Mouse (Mus musculus) layer of hippocampus, adult 2 months (tissue): ENCODE measurements around the gene 2310057M21Rik. TPM values are rescaled to one million over a fixed set of nuclear protein-coding genes. Genes with fewer than 3 reads are reported as not detected.
"Not testable (repeated sequence)": the region's sequence is repeated elsewhere in the genome, so short reads cannot be mapped to it uniquely, and the experiment has no call there.

Experiments used
- DNase-seq, 2 experiments: peaks; one replicate each; pipeline ENCODE4 v3.0.0; 2022; ENCODE audit warnings: low spot score in 2 of 2
- H3K27ac ChIP-seq: fragments of 200-600 bp; 2 replicates; pipeline ENCODE4 v1.8.1; 2022
- H3K4me3 ChIP-seq: fragments of 200-600 bp; 2 replicates; pipeline ENCODE4 v1.8.1; 2022; ENCODE audit warnings: mild to moderate bottlenecking
- CTCF ChIP-seq: fragments of 200-600 bp; conservative IDR thresholded peaks from 2 replicates; pipeline ENCODE4 v1.8.1; 2022; ENCODE audit warnings: antibody characterized with exemption, mild to moderate bottlenecking, moderate library complexity
- long read RNA-seq, 2 experiments: library from polyadenylated mRNA; stranded (forward); transcript quantifications; one replicate each; pipeline ENCODE4 v2.0.0; 2021; ENCODE audit warnings: borderline mapping rate in 2 of 2
- total RNA-seq, 2 experiments: library from RNA; stranded (reverse); gene quantifications; 2 replicates each; pipeline ENCODE4 v1.2.3; 2021

Gene 2310057M21Rik
- total RNA-seq = 10 to 100 TPM; 25.7 to 32.2 TPM
- long read RNA-seq, experiment 1, full-length matches to known transcripts = 11 of 16 reads
- long read RNA-seq, experiment 1, partial matches to known transcripts = 0 of 16 reads
- long read RNA-seq, experiment 1, other reads (novel, unspliced or antisense) = 5 of 16 reads
- long read RNA-seq, experiment 2, full-length matches to known transcripts = 12 of 19 reads
- long read RNA-seq, experiment 2, partial matches to known transcripts = 0 of 19 reads
- long read RNA-seq, experiment 2, other reads (novel, unspliced or antisense) = 7 of 19 reads

DNA sequence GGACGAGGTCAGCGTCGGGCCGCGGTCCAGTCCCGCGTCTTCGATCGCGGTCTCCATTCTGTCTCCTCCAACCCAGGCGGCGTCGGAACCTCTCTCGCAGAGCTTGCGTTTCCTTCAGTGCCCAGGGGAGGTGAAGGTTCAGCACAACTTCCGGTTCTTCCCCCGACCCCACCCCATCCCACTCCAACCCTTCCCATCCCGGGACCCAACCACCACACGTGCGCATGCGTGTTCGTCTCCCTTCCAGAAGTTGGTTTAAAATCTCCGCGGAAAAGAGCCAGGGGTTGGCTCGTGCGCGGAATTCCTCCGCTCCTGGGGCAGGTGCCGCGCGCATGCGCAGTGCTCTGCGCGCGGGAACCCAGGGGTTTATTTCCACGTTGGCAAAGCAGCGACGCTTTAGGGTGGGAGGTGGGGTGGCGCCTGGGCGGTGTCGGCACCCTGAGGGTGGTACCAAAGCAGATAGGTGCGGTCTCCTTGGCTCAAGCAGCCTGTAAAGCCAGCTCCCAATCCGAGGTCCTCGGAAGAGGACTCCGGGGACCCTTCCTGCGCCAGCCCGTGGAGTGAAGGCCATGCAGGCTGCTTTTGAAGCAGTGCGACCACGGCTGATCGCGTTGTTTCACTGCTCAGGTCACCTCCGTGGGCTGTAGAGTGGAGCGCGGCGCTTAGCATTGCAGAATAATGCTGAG is at the start of gene 2310057M21Rik:
2310057M21Rik (minus strand) TSS at position 145 of the 686 bp plus-strand sequence.
- no peak; the same call in 1 of the 2 replicates for TF ChIP-seq CTCF
- Histone ChIP-seq H3K4me3 (peak within 1 kb of the TSS; percentile 77), H3K27ac (peak within 1 kb of the TSS; percentile 96)
- peak; percentile 96 for DNase-seq

DNA sequence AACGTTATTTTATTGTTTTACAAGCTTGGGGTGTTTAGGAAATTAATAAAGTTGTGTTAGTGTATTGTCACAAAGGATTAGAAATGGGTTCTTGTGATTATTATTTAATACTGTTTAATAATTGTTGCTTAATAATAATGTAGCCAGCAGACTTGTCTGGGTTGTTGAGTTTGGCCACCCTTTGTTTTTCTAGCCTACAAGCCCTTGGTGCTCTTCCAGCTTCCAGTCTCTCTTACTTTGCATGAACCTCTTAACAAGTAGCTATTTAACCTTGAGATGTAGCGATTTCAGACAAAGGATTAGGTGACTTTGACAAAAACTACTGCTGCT is 49.3 kb upstream of the 2310057M21Rik start:
- Histone ChIP-seq H3K4me3 (peak overlapping the region; percentile 80), H3K27ac (no peak overlapping the region; the same call in 1 of the 2 replicates)
- no peak for TF ChIP-seq CTCF
- DNase-seq = no peak

DNA sequence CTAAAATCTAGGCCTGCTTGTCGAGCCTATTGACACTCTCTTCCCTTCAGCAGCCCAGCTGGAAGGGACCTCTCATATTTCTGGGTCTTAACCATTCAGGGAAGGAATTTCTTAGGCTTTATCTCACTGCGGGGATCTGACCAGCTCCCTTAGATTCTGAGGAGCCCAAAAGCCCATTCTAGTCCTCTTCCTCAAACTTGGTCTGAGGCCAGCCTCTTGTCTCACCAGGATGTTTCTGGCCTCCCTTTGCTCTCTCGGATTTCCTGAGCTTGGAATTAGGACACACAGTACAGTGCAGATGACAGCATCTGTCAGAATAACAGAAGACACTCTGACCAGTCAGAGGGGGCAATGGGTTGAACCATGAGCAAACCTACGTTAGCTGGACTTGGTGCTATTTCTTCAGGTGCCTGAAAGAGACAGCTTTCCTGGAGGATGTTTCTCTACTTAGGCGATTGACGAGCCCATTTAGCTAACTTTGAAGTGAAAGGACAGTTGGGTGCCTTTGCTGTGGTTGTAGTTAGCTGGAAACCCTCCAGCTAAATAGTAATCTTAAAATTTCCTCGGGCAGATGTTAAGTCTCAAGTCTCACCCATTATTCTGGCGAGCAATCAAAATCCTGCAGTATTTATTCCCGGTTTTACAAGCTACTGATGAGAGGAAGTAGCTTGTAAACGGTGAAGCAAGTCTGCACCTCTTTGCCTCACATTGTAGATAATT is 48.8 kb upstream of the 2310057M21Rik start:
- H3K27ac ChIP-seq = peak overlapping the region; percentile 92; the same call in 1 of the 2 replicates
- peak overlapping the region; percentile 80 for H3K4me3 ChIP-seq
- DNase-seq = no peak
- TF ChIP-seq CTCF = no peak

DNA sequence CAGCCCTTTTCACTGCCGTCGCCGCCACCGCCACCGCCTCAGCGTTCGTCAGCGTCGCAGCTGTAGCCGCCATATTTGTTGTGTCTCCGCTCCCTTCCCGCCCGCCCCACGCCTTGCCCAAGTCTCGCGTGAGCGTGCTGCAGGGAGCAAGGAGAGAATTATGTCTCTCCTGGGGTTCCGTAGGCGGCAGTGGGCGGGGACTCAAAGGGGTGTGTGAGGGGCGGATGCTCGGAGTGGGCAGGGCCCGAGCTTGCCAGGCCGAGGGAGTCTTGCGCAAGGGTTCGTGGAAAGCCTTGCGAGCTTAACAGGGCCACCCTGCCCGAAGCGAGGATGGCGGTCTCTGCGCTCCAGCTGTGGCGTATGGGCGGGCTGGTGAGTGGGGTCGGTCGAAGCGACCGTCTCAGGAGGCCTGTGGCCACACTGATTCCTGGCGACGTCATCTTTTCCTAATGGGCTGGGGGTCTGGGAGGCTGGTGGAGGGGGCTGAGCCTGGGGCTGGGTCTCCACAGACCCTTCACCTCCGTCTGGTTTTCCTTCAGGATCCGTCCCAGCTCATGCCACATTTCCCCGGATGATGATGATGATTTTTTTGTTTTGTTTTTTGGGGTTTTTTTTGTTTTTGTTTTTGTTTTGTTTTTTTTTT is 48.0 kb upstream of the 2310057M21Rik start, which contains the start of the genes Ikzf5 and Acadsb:
Ikzf5 (minus strand) TSS at position 106 of the 643 bp plus-strand sequence.
Acadsb (plus strand) TSS at position 186 of the 643 bp plus-strand sequence.
- DNase-seq = peak; percentile 99
- Histone ChIP-seq H3K27ac (peak within 1 kb of the TSS; percentile 92), H3K4me3 (peak within 1 kb of the TSS; percentile 80)
- no peak for TF ChIP-seq CTCF

DNA sequence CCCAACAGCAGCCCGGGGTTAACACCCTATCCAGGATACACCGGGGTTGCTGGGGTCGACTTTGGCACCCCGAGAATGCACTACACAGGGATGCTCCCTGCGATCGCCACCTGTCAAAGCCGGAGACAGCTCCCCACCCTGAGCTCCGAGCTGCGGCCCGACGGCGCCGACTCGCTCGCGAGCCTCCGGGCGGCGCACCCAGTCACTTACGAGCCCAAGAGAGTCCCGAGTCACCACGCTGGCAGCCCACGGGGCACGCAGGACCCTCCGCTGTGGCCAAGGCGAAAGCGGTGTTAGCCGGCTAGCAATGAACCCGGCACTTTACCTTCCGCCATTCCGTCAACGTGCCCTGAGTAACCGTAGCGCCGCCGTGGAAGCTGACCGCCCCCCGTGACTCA is 47.4 kb upstream of the 2310057M21Rik start:
- peak overlapping the region; percentile 92 for H3K27ac ChIP-seq
- peak; percentile 13; the same call in 1 of the 2 replicates for TF ChIP-seq CTCF
- peak in 1 of 2 experiments; percentile 21 for DNase-seq

DNA sequence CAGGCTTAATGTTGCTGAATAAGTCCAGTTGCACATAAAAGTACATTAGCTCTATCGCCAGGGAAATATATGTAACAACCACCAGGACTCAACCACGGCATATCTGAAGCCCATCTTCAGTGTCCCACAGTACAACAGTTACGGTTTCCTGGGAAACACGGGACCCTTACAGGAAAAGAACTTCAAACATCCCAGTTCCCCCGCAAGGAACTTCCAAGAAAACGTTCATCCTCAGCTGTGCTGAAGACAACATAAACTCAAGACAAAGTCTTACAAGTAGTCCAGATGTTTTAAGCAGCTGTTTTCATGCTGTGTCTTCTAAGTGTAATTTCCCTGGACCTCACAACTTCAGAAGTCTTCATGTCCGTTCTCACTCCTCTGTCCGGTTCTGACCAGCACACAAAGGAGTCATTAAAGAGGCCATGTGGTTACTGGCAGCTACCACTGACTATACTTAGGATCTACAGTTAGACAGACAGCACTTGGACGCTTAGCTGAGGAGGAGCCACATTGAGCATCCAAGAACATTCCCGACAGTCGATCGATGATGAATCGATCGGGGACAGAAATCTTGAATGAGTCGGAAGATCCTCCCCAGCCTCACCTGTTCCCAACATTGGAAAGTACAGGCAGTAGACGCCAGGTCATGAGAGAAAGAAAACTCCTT is 46.9 kb upstream of the 2310057M21Rik start:
- DNase-seq = no peak
- peak overlapping the region; percentile 80 for H3K4me3 ChIP-seq
- peak overlapping the region; percentile 92 for H3K27ac ChIP-seq
- no peak for TF ChIP-seq CTCF

More for the DNA sequence above, 47.4 kb upstream of the 2310057M21Rik start:
- peak overlapping the region; percentile 80 for H3K4me3 ChIP-seq

DNA sequence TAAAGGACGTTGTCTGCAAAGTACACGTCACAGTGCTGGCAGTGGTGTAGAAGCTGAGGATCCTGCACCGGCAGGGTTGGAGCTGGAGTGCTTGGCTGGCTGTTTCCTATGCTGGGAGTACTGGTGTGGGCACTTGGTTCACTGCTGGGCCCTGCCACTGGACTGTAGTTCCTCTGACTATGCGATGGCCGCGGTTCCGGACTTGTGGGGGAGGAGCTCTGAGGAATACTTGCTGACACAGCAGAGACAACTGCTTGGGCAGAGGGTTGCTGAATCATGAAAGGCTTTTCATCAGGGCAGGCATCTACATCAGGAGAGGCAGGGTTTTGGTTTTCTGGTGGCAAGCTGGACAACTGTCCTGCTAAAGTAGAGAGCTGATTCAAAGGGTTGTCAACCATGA is 29.2 kb upstream of the 2310057M21Rik start:
- not testable (repeated sequence) for H3K27ac ChIP-seq, H3K4me3 ChIP-seq, DNase-seq

DNA sequence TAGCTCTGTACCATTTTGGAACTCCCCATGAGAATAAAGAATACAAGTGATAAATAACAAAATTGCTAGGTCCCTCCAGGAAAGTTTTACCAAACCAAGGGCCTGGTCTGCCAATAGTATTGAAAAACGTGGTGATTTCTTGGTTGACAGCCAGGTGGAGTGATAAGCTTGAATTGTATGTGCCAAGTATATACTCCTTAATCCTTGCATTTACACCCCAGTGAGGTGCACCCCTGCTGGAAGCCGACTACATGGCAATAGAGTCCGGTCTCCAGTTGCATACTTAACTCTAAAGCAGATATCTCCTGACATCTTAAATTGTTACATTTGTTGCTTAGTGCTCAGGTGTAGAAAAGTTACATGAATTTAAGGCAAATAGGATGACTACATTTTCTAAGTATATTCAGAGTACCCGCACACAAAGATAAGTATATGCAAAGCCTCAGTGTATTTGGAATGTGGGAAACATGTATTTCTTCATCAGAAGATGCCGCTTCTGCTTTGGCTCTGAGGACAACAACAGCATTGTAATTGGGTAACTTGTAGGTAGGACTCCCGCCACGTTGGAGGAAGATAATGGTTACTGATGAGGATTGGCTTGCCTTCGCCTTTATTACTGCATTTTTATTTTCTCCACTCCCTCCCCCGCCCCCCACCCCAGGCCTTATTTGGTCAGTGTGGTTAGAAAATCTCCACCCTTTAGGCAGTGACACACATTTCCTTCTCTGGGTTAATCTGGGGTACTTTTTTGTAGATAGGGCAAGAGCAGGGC is 9.5 kb upstream of the 2310057M21Rik start:
- no peak for DNase-seq
- Histone ChIP-seq H3K27ac (peak overlapping the region; percentile 100; the same call in 1 of the 2 replicates), H3K4me3 (peak overlapping the region; percentile 67)
- TF ChIP-seq CTCF = peak; percentile 43

DNA sequence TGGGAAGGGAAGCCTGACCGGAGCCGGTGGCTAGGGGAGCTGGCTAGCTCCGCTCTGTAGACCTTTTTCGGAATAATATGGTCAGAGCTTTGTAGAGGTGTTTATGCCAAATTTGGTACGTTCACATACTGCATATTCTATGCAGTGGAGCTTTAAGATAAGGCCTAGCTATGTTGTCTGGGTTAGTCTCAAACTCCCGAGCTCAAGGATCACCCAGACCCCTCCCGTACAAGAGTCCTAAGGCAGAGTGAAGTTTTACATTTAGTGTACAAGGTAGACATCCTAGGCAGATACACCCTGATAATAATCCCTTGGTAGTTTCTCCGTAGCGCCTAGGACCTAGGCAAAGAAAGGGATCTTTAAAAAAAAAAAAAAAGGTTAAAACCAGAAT is 8.9 kb upstream of the 2310057M21Rik start:
- H3K27ac ChIP-seq = peak overlapping the region; percentile 100
- no peak for TF ChIP-seq CTCF
- DNase-seq = no peak
- peak overlapping the region; percentile 67 for H3K4me3 ChIP-seq

DNA sequence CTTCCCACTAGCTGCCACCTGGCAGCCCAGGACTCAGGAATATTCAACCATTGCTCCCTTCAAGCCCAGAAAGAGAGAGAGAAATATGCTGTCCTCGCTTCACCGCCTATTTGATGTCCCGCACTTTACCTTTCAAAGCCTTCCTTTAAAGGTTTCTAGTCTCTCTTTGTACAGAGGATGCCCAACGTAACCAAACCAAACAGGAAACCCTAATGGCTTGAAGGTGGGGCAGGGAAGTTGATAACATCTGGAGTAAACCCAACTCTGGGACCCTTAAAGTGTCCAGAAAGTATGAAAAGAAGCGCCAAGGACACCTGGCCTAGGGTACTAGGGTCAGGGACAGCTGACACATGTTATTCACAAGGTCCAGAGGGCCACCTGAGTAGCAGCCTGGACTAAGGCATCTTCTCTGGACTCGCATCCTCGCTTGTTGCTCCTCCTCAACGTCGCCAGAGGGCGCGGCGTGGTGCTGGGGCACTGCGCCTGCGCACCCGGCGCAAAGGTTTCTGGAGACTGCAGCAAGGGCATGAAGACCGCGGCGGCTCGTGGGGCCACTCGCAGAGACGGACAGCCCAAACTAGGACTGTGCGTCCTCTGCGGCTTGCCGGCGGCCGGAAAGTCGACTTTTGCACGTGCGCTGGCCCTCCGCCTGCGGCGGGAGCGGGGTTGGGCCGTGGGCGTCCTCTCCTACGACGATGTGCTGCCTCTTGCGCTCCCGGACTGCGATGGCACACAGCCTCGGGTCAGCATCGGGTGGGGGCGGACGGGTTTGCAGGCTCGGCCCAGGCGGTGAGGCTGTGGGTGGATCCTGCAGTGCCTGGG is 8.3 kb upstream of the 2310057M21Rik start, which contains the start of gene Pstk:
Pstk (plus strand) TSS at position 494 of the 822 bp plus-strand sequence.
- DNase-seq = peak; percentile 86 to 87
- H3K27ac ChIP-seq = peak within 1 kb of the TSS; percentile 100
- peak within 1 kb of the TSS; percentile 67 for H3K4me3 ChIP-seq
- TF ChIP-seq CTCF = peak; percentile 98

DNA sequence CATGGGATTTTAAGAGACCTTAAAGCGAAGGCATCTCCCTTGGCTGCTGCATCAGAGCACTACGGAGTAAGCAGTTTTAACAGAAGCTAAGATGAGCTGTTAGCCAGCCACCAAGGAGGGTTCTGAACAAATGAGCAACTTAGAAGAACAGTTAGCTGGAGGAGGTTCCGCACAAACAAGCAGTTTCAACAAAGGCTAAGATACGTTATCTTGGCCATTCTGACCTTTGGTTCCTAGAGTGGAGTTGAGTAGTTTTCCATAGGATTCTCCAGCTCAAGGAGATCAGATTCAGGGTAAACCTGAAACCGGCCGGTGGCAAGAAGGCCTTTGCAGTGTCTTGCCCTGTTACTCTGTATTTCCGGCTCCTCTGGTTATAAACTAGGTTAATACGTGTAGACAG is 1.6 kb upstream of the 2310057M21Rik start:
- Histone ChIP-seq H3K27ac (no peak overlapping the region), H3K4me3 (no peak overlapping the region)
- no peak for TF ChIP-seq CTCF
- no peak for DNase-seq
